Mouse (Mus musculus): ENCODE measurements around the gene Ssb.

GRCm38 (mm10) chr2:69888957-69889356, 27.6 kb downstream of the Ssb start:
- TF ChIP-seq GATA1 (IDR thresholded peaks at IDR 0.05; ENCODE audit: borderline replicate concordance, low read length) (no peak), CTCF (IDR thresholded peaks at IDR 0.05; ENCODE audit: low read depth, low read length) (no peak), POLR2AphosphoS5 (IDR thresholded peaks at IDR 0.05; ENCODE audit: insufficient replicate concordance, low read depth, low read length) (no peak), TAL1 (conservative IDR thresholded peaks at IDR 0.05; ENCODE audit: low read depth, low read length) (no peak)
